Mouse (Mus musculus): ENCODE measurements around the gene Tef. TPM values are rescaled to one million over a fixed set of nuclear protein-coding genes. Genes with fewer than 3 reads are reported as not detected.

Tef gene
- polyA plus RNA-seq, 1 experiment from 2014 or later, result 8.4 TPM

DNA sequence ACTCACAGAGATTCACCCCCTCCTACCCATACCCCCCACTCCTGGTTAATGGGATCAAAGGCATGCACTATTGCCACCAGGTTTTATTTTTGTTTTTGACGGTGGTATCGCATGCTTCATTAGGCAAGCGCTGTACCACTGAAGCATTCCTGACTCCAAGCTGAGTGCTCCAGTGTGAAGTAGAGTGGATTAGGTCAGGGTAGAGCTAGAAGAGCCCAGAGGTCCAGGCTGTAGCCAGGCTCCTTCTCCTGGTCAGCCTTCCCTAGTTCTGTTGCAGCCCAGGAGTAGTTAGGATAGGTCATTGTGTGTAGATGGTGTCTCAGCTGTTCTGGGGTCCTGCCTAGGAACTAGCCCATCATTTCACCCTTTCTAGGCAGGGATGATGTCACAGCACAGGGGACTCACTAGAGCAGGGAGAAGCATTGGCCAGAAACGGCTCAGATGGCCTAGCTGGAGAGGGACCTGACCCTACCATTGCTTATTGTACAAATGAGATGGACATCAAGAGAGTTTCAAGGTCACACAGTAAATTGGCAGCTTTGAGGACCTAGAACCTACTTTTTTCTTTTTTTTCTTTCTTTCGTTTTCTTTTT lies 42.9 kb downstream of the Tef start:
- no peak overlapping the region for H3K27ac ChIP-seq
- H3K9ac ChIP-seq, result no peak overlapping the region
- no peaks in the 10 kb centered on the region for H3K27me3 ChIP-seq (replicated peaks)
- no peak for ATAC-seq
- H3K9me3 ChIP-seq (replicated peaks), result no peaks in the 10 kb centered on the region
- H3K4me1 ChIP-seq, result peaks cover 14% of the 10 kb centered on the region
- peaks cover 32% of the 10 kb centered on the region for H3K36me3 ChIP-seq
- no peak overlapping the region for H3K4me3 ChIP-seq
- H3K4me2 ChIP-seq, result no peak overlapping the region
- WGBS (ENCODE audit: insufficient replicate concordance), result 78% methylated on average over 5 of the region's 5 CpGs

DNA sequence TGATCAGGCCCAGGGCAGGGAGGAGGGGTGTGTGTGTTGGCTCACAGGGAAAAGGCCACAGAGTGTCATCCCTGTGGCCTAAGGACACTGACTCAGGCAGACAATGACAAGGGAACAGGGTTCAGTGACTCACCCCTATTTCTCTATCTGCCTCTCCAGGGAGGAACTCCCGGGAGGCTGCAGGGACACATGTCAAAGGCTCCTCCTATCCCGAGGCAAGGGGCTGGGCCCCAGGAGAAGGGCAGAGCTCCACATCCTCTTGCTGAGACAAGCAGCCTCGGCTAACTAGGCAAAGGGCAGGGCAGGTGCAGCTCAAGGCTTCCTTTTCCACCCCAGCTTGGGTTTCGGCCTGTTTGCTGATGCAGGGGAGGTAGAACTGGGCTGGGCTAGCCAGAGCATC lies 43.5 kb downstream of the Tef start:
- H3K4me3 ChIP-seq, result no peak overlapping the region
- no peak overlapping the region for H3K9ac ChIP-seq
- H3K4me1 ChIP-seq, result peaks cover 14% of the 10 kb centered on the region
- ATAC-seq, result no peak; the same call in 1 of the 2 replicates
- H3K27me3 ChIP-seq (replicated peaks), result no peaks in the 10 kb centered on the region
- 42% methylated on average over 4 of the region's 4 CpGs for WGBS (ENCODE audit: insufficient replicate concordance)
- peaks cover 38% of the 10 kb centered on the region for H3K36me3 ChIP-seq
- H3K9me3 ChIP-seq (replicated peaks), result no peaks in the 10 kb centered on the region
- H3K27ac ChIP-seq, result 0 out of 2 replicates have a peak overlapping the region, but pooled peaks have one; percentile 39
- H3K4me2 ChIP-seq, result no peak overlapping the region

DNA sequence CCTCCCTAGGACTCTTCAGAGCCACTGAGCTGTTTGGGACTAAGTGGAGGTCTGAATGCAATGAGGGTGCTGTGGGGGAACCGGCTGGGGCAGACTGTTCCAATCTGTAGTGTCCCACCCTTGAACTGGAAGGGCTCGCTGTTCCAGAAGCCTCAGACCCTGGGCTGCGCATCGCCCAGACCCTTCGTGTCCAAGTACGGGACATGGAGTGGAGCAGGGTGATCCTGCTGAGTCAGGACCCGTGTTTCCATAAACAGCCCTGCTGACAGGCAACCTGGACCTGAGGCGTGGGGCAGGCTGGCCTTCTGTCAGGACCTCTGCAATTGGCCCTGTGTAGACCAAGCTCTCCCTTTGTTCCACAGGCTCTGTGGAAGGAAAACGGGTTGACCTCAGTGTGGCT lies 44.5 kb downstream of the Tef start:
- no peak for ATAC-seq
- Histone ChIP-seq H3K9me3 (replicated peaks) (no peaks in the 10 kb centered on the region), H3K27me3 (replicated peaks) (no peaks in the 10 kb centered on the region), H3K9ac (no peak overlapping the region), H3K4me2 (no peak overlapping the region), H3K27ac (no peak overlapping the region), H3K36me3 (peaks cover 48% of the 10 kb centered on the region), H3K4me3 (no peak overlapping the region), H3K4me1 (peaks cover 14% of the 10 kb centered on the region)
- WGBS (ENCODE audit: insufficient replicate concordance), result 78% methylated on average over 9 of the region's 9 CpGs

DNA sequence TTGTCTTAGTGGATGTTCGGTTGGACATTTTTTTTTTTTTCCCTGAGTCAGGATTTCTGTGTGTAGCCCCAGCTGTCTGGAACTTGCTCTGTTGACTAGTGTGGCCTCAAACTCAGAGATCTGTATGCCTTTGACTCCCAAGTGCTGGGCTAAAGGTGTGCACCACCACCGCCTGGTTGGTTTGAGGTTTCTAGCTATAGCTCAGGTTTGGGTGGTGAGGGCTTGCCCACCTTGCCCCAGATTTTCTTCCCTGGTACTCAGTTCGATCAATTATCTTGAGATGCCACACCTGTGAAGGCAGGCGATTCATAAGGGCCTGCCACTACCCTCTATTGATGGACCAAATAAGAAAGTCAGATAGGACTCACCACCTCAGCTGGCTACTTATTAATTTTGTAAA lies 44.9 kb downstream of the Tef start:
- H3K27ac ChIP-seq, result no peak overlapping the region
- ATAC-seq, result no peak
- 69% methylated on average over 4 of the region's 4 CpGs for whole genome bisulfite sequencing (ENCODE audit: insufficient replicate concordance)
- H3K9me3 ChIP-seq (replicated peaks), result no peaks in the 10 kb centered on the region
- H3K4me3 ChIP-seq, result no peak overlapping the region
- no peak overlapping the region for H3K4me2 ChIP-seq
- H3K4me1 ChIP-seq, result peaks cover 15% of the 10 kb centered on the region
- H3K27me3 ChIP-seq (replicated peaks), result no peaks in the 10 kb centered on the region
- H3K36me3 ChIP-seq, result peaks cover 52% of the 10 kb centered on the region
- no peak overlapping the region for H3K9ac ChIP-seq

DNA sequence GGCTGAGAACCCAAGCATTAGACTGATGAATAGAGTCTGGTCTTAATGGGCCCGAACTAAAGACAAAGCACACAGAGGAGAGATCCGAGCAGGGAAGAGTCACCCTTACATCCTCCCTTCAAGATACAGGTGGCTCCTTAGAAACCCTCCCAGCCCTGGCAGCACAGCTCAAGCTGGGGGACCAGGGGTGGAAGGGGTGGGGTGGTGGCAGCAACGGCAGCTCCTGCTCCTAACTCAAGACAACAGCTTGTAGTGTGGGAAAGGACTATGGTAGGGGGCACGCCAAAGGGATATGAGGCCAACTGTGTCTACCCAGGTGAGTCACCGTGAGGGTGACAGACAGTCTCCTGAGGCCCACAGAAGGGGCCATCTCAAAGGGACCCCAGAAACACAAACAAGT lies 45.6 kb downstream of the Tef start:
- Histone ChIP-seq H3K4me1 (peaks cover 22% of the 10 kb centered on the region), H3K27ac (no peak overlapping the region), H3K36me3 (peaks cover 59% of the 10 kb centered on the region), H3K4me2 (no peak overlapping the region), H3K9me3 (replicated peaks) (no peaks in the 10 kb centered on the region), H3K4me3 (no peak overlapping the region), H3K9ac (no peak overlapping the region), H3K27me3 (replicated peaks) (no peaks in the 10 kb centered on the region)
- ATAC-seq, result no peak
- 83% methylated on average over 5 of the region's 5 CpGs for WGBS (ENCODE audit: insufficient replicate concordance)

DNA sequence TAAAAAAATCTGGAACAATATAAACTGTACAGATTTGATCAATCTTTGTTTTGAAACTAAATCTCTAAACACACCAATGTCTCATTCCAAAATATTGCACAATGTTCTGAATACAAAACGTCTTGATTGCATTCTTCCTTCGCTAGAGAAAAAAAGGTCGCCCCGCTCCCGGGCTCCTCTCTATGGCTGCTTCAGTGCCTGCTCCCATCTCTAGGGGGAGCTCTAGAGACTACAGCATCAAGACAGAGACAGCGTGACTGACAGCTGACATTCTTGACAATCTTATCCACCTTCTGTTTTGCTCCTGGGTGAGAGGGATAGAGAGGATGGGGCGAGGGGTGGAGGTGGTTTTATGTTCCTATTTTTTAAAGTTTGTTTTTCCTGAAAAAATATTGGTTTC lies 46.1 kb downstream of the Tef start:
- H3K27me3 ChIP-seq (replicated peaks), result no peaks in the 10 kb centered on the region
- WGBS (ENCODE audit: insufficient replicate concordance), result 41% methylated on average over 7 of the region's 7 CpGs
- H3K9ac ChIP-seq, result no peak overlapping the region
- ATAC-seq, result peak; percentile 55; the same call in 1 of the 2 replicates
- no peak overlapping the region for H3K27ac ChIP-seq
- H3K4me2 ChIP-seq, result no peak overlapping the region
- H3K4me1 ChIP-seq, result peaks cover 25% of the 10 kb centered on the region
- peaks cover 64% of the 10 kb centered on the region for H3K36me3 ChIP-seq
- H3K9me3 ChIP-seq (replicated peaks), result no peaks in the 10 kb centered on the region
- no peak overlapping the region for H3K4me3 ChIP-seq

DNA sequence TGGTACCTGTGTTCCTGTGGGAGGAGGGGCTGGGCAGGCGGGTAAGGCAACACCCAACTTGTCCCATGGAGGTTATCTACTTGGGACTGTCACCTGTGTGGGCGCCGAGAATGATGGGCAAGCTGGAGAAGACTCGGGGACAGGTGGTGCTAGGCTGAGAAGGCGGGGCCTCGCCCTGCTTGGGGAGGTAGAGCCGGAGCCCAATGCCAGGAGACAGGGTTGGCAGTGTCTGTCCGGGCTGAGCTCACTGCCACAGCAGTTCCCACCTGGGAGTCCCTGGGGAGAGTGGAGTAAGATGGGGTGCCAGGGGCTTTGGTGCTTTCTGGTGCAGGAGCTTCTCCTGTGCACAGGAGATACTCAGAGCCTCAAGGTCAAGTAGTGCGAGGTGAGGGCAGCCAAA lies 46.9 kb downstream of the Tef start:
- H3K27me3 ChIP-seq (replicated peaks), result no peaks in the 10 kb centered on the region
- ATAC-seq, result no peak
- H3K9ac ChIP-seq, result no peak overlapping the region; the same call in 1 of the 2 replicates
- no peak overlapping the region for H3K4me3 ChIP-seq
- H3K36me3 ChIP-seq, result peaks cover 72% of the 10 kb centered on the region
- no peaks in the 10 kb centered on the region for H3K9me3 ChIP-seq (replicated peaks)
- 77% methylated on average over 9 of the region's 9 CpGs for WGBS (ENCODE audit: insufficient replicate concordance)
- H3K27ac ChIP-seq, result no peak overlapping the region
- H3K4me2 ChIP-seq, result no peak overlapping the region
- peaks cover 33% of the 10 kb centered on the region for H3K4me1 ChIP-seq

DNA sequence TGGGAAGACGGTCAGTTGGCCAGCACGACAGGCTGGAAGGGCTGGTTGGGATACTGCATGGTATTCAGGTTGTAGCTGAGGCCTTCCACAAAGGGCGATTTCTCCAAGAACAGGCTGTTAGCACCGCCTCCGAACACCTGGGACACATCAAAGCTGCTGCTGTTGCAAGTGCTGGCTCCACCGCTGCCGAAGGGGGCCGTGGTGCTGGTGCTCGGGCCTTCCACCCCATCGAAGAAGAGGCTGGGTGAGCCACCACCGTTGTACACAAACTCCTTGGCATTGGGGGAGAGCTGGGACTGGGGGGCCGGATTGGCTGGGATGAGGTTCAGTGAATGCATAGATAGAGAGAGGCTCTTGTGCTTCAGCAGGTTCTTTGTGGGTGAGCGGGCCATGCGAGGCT lies 48.5 kb downstream of the Tef start:
- H3K27me3 ChIP-seq (replicated peaks), result no peaks in the 10 kb centered on the region
- no peak overlapping the region for H3K9ac ChIP-seq
- 86% methylated on average over 14 of the region's 14 CpGs for WGBS (ENCODE audit: insufficient replicate concordance)
- no peaks in the 10 kb centered on the region for H3K9me3 ChIP-seq (replicated peaks)
- H3K36me3 ChIP-seq, result peaks cover 80% of the 10 kb centered on the region
- H3K27ac ChIP-seq, result no peak overlapping the region
- H3K4me3 ChIP-seq, result no peak overlapping the region
- ATAC-seq, result no peak
- no peak overlapping the region for H3K4me2 ChIP-seq
- H3K4me1 ChIP-seq, result peaks cover 44% of the 10 kb centered on the region

DNA sequence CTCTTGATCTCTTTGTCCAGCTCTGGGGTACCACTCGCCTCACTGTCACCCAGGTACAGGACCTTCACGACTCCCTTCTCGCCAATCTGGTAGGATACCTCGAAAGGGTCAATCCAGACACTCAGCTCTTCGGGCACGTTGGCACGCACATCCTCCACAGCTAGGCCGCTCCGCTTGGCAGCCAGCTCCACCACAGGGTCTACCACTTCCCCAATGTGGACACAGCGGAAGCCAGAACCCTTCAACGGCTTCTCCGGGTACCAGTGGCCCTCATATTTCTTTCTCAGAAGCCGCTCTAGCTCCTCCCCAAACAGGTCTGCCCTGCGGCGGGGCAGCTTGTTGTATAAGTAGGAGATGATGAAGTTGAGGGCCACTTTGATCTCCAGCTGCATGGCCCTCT lies 49.2 kb downstream of the Tef start:
- Histone ChIP-seq H3K4me2 (no peak overlapping the region), H3K27me3 (replicated peaks) (no peaks in the 10 kb centered on the region), H3K9ac (no peak overlapping the region), H3K36me3 (peaks cover 78% of the 10 kb centered on the region), H3K4me1 (peaks cover 42% of the 10 kb centered on the region), H3K9me3 (replicated peaks) (no peaks in the 10 kb centered on the region), H3K4me3 (no peak overlapping the region), H3K27ac (no peak overlapping the region)
- no peak for ATAC-seq
- WGBS (ENCODE audit: insufficient replicate concordance), result 92% methylated on average over 15 of the region's 15 CpGs

DNA sequence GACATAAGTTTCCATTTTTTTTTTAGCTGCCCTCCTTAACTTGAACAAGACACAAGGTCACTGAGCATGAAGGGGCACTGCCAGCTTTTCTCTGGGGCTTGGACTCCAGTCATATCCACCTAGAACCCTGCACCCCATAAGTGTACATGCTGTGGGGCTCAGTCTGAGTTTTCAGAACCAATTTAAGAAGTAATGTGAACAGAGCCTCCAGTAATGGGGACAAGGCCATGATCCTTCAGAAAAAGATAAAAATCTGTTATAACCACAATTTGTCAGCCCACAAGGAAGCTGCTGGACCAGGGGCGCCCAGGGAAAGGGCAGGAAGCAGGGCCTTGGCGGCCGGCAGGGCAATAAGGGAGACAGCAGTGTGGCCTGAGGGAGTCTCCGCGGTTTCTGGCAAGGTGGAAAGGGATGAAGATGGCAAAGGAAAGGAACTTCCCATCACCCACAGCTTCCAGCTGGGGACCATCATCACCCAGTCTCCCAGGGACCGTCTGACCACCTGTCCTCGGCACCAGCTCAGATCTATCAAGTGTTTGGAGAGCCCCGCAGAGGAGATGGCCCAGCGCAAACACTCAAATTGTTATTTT lies 50.3 kb downstream of the Tef start:
- WGBS (ENCODE audit: insufficient replicate concordance), result 77% methylated on average over 9 of the region's 9 CpGs
- Histone ChIP-seq H3K27me3 (replicated peaks) (no peaks in the 10 kb centered on the region), H3K36me3 (peaks cover 68% of the 10 kb centered on the region), H3K9me3 (replicated peaks) (no peaks in the 10 kb centered on the region), H3K27ac (peak overlapping the region; percentile 66), H3K9ac (no peak overlapping the region), H3K4me3 (no peak overlapping the region), H3K4me2 (no peak overlapping the region), H3K4me1 (peaks cover 52% of the 10 kb centered on the region)
- no peak for ATAC-seq

DNA sequence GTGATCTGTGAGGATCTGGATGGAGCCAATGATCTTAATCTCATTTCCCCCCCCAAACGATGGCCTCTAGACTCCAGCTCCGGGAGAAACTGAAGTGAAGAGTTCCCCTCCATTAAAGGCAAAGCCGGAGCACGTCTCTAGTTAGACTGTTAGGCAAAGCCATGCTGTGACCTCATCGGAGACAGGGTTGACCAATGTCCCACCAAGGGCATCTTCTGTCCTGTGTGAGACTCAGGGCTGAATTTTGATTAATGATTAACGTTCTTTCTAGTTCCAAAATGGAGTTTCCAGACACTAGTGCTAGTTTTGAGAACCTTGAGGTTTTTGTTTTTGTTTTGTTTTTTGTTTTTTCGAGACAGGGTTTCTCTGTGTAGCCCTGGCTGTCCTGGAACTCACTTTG lies 50.9 kb downstream of the Tef start:
- Histone ChIP-seq H3K27me3 (replicated peaks) (no peaks in the 10 kb centered on the region), H3K9ac (no peak overlapping the region), H3K36me3 (peaks cover 62% of the 10 kb centered on the region), H3K27ac (peak overlapping the region; percentile 66), H3K9me3 (replicated peaks) (no peaks in the 10 kb centered on the region), H3K4me3 (no peak overlapping the region), H3K4me1 (peaks cover 47% of the 10 kb centered on the region), H3K4me2 (no peak overlapping the region)
- no peak for ATAC-seq
- whole genome bisulfite sequencing (ENCODE audit: insufficient replicate concordance), result 69% methylated on average over 7 of the region's 7 CpGs

DNA sequence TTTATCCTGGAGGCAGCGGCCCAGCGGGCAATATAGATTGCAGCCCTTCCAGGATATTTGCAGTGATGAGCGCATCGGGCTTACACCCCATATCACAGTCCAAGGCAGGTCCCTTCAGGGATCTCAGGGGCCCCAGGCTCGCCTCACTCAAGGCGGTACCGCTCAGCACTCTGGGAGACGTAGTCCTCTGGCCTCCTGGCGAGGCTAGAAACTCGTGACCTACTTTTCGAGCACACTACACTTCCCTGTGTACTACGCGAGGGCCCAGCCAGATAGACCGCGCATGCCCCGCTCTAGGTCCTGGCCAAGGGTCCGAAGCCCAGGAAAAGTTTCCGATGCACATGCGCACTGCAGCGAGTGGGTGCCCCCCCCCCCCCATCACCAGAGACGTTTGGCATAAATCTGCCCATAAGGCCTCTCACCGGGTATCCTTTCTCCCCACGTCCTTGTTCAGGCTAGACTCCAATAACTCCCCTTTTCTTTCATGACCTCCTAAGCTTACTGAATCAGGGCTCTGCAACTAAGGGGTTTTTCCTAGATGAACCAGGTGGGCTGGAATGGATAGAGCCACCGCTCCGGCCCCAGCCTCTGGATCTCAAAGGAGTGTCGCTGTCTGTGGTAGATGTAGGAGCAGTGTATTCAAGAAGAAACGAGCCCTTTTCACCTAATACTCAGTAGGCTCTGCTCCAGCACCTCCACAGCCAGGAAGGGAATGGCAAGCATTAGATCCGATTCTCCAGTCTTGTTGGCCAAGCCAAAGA lies 54.0 kb downstream of the Tef start:
- peaks cover 64% of the 10 kb centered on the region for H3K4me1 ChIP-seq
- H3K9ac ChIP-seq, result peak overlapping the region; percentile 92
- H3K27me3 ChIP-seq (replicated peaks), result no peaks in the 10 kb centered on the region
- H3K9me3 ChIP-seq (replicated peaks), result no peaks in the 10 kb centered on the region
- H3K36me3 ChIP-seq, result peaks cover 38% of the 10 kb centered on the region
- peak overlapping the region; percentile 92 for H3K27ac ChIP-seq
- peak overlapping the region; percentile 89 for H3K4me2 ChIP-seq
- 1% methylated on average over 28 of the region's 28 CpGs for WGBS (ENCODE audit: insufficient replicate concordance)
- peak overlapping the region; percentile 83 for H3K4me3 ChIP-seq
- peak; percentile 90 for ATAC-seq
